In genomic region chr6:145062763-145063162, GRCm38 (mm10) we compare ENCODE assay signal across 30 mouse cellular contexts. TPM values are rescaled to one million over a fixed set of nuclear protein-coding genes. Genes with fewer than 3 reads are reported as not detected.
DNase-seq lines count a peak whose midpoint lies in the region; ATAC-seq and TF ChIP-seq lines count a peak whose summit lies in the region.
"Had no signal": no experiment of that assay in that cellular context is flagged by ENCODE, and none has a peak within 500 bp of the region (broad histone marks: within the 10 kb centered on the region; RNA-seq: fewer than 3 reads in every experiment).

No protein-coding gene starts in this region.

- no peaks in the 10 kb centered on the region for H3K27me3 ChIP-seq in kidney, embryonic 14.5 days (ENCODE audit: control insufficient read depth, insufficient read depth, low read length)
- no peaks in the 10 kb centered on the region for H3K27me3 ChIP-seq in liver, postnatal 0 days (ENCODE audit: insufficient read depth, low read length)
- H3K27me3 ChIP-seq: intestine, embryonic 15.5 days; limb, embryonic 13.5 days; neural tube, embryonic 12.5 days had no signal

- DNase-seq in adrenal gland, adult 8-10 months: peak; percentile 19
- no peak for DNase-seq in adrenal gland, adult 18-20 months (ENCODE audit: low spot score in 2 of 2)
- DNase-seq in kidney, postnatal 10 days: no peak
- DNase-seq in liver, postnatal 0 days: peak; percentile 3
- DNase-seq in liver: no peak
- DNase-seq in ZHBTc4 (ENCODE audit: low read depth, low spot score): peak; percentile 89
- DNase-seq in lung, postnatal 36 days: no peak
- DNase-seq: cerebellum, adult 11 months; cerebellum, adult 9-11 months; gastrocnemius, adult 2 months; gastrocnemius, postnatal 36 days; heart, adult 2 months; kidney, adult 9 months; lung, embryonic 14.5 days; lung, postnatal 14 days; right cerebral cortex, postnatal 4 days; thymus, adult 2 months; thymus, postnatal 36 days had no signal

- no peaks in the 10 kb centered on the region for H3K9me3 ChIP-seq in kidney, embryonic 14.5 days (ENCODE audit: control insufficient read depth, low read length)
- H3K9me3 ChIP-seq in liver, postnatal 0 days (ENCODE audit: low read length): no peaks in the 10 kb centered on the region
- H3K9me3 ChIP-seq: intestine, embryonic 15.5 days; limb, embryonic 13.5 days; neural tube, embryonic 12.5 days had no signal

- no peaks in the 10 kb centered on the region for H3K36me3 ChIP-seq in kidney, embryonic 14.5 days (ENCODE audit: control insufficient read depth, insufficient read depth, low read length)
- no peaks in the 10 kb centered on the region for H3K36me3 ChIP-seq in liver, postnatal 0 days (replicated peaks; ENCODE audit: insufficient read depth, low read length)
- H3K36me3 ChIP-seq: intestine, embryonic 15.5 days; limb, embryonic 13.5 days; neural tube, embryonic 12.5 days had no signal

- TF ChIP-seq EP300 in liver, postnatal 0 days (IDR thresholded peaks at IDR 0.05; ENCODE audit: low read depth): no peak

- no peak for TF ChIP-seq CTCF in liver, postnatal 0 days (IDR thresholded peaks at IDR 0.05; ENCODE audit: low read depth)

- H3K4me1 ChIP-seq in kidney, embryonic 14.5 days (ENCODE audit: control insufficient read depth, insufficient read depth, low read length): no peaks in the 10 kb centered on the region
- no peaks in the 10 kb centered on the region for H3K4me1 ChIP-seq in liver, postnatal 0 days (ENCODE audit: insufficient read depth)
- H3K4me1 ChIP-seq: intestine, embryonic 15.5 days; limb, embryonic 13.5 days; neural tube, embryonic 12.5 days had no signal

- H3K27ac ChIP-seq in kidney, embryonic 14.5 days (ENCODE audit: low read depth, low read length): no peak overlapping the region
- no peak overlapping the region for H3K27ac ChIP-seq in liver, postnatal 0 days (ENCODE audit: low read depth)
- H3K27ac ChIP-seq: gastrocnemius, adult 2 months; heart, adult 2 months; hindbrain, postnatal 0 days; intestine, embryonic 15.5 days; left cerebral cortex, adult 2 months; limb, embryonic 13.5 days; liver, embryonic 14.5 days; neural tube, embryonic 12.5 days; stomach, postnatal 0 days had no signal

- H3K4me2 ChIP-seq in kidney, embryonic 14.5 days (replicated peaks; ENCODE audit: low read depth, low read length): no peak overlapping the region
- H3K4me2 ChIP-seq in liver, postnatal 0 days (ENCODE audit: low read depth, low read length): no peak overlapping the region
- H3K4me2 ChIP-seq: intestine, embryonic 15.5 days; limb, embryonic 13.5 days; lung, embryonic 14.5 days; midbrain, embryonic 11.5 days; neural tube, embryonic 12.5 days had no signal

- ATAC-seq in kidney, embryonic 14.5 days (ENCODE audit: low FRiP score, low TSS enrichment): peak; percentile 21; the same call in 1 of the 2 replicates
- ATAC-seq in liver, postnatal 0 days: no peak
- ATAC-seq: forebrain, embryonic 16.5 days; hindbrain, postnatal 0 days; intestine, embryonic 15.5 days had no signal

- H3K4me3 ChIP-seq in kidney, embryonic 14.5 days (ENCODE audit: low read length): no peak overlapping the region
- H3K4me3 ChIP-seq in liver, postnatal 0 days (ENCODE audit: low read depth, low read length): no peak overlapping the region
- H3K4me3 ChIP-seq: erythroblast, embryonic 14.5 days; gastrocnemius, adult 2 months; heart, adult 2 months; intestine, embryonic 15.5 days; left cerebral cortex, adult 2 months; limb, embryonic 13.5 days; myocyte; neural tube, embryonic 12.5 days had no signal

- H3K9ac ChIP-seq in kidney, embryonic 14.5 days (ENCODE audit: low read depth, low read length): no peak overlapping the region
- no peak overlapping the region for H3K9ac ChIP-seq in liver, postnatal 0 days (replicated peaks)
- H3K9ac ChIP-seq: intestine, embryonic 15.5 days; limb, embryonic 13.5 days; liver, embryonic 14.5 days; lung, embryonic 14.5 days; neural tube, embryonic 12.5 days had no signal

- 50% methylated on average over 4 of the region's 4 CpGs for WGBS in kidney, embryonic 14.5 days
- WGBS in liver, postnatal 0 days (ENCODE audit: insufficient replicate concordance): 79% methylated on average over 4 of the region's 4 CpGs

RNA-seq across cellular contexts. Expression of gene Bcat1, which starts 13.2 kb away (rescaled TPM):
- 10 to 100 TPM; 24.6 to 48.2 (median 32.4) TPM for total RNA-seq in adrenal gland, adult 8-10 months (2022)
- total RNA-seq in adrenal gland, adult 18-20 months (2021): 10 to 100 TPM; 20.2 to 36.8 TPM
- polyA plus RNA-seq in kidney, embryonic 14.5 days (2014; fragmentation: Nextera tagmentation; extraction: Ambion mirVana): 6.5 and 8.6 TPM in 2 replicates
- 0.46 and 0.81 TPM in 2 replicates for polyA plus RNA-seq in liver, postnatal 0 days (2015; fragmentation: Nextera tagmentation; extraction: Ambion mirVana)
- polyA plus RNA-seq: erythroblast, embryonic 14.5 days had no signal

RNA-seq across cellular contexts. Expression of gene Lrmp, which starts 52.7 kb away (rescaled TPM):
- 1 to 10 TPM; 1.9 to 4.8 (median 4.3) TPM for total RNA-seq in adrenal gland, adult 8-10 months (2022)
- total RNA-seq in adrenal gland, adult 18-20 months (2021): 1 to 10 TPM; 2.7 to 2.8 TPM
- polyA plus RNA-seq in kidney, embryonic 14.5 days (2014; fragmentation: Nextera tagmentation; extraction: Ambion mirVana): 1.0 and 1.3 TPM in 2 replicates
- 26.8 and 28.0 TPM in 2 replicates for polyA plus RNA-seq in liver, postnatal 0 days (2015; fragmentation: Nextera tagmentation; extraction: Ambion mirVana)

Comparison
In these comparisons a context has a peak if more than half of its experiments do, and no peak if none do; other contexts are left out.
1. DNase-seq: peak in adrenal gland, adult 8-10 months (single experiment), liver, postnatal 0 days (single experiment) and ZHBTc4 (single experiment); none in adrenal gland, adult 18-20 months (0 of 2), kidney, postnatal 10 days (single experiment), liver (single experiment) and lung, postnatal 36 days (single experiment).